Mouse (Mus musculus) natural killer cell, adult 2 months (primary cell): ENCODE results near the gene Ascl3.

ENCODE experiments used
- DNase-seq, 2 experiments: peaks; one replicate each; pipeline ENCODE4 v3.0.0; 2022; ENCODE audit warnings: low spot score in 2 of 2

Gene Ascl3

GRCm38 (mm10) chr7:109710069-109710468, 21.5 kb downstream of the Ascl3 start:
- DNase-seq = no peak

GRCm38 (mm10) chr7:109708961-109709382, 22.6 kb downstream of the Ascl3 start:
- DNase-seq = no peak

GRCm38 (mm10) chr7:109707023-109707785, 24.3 kb downstream of the Ascl3 start:
- peak; percentile 18 to 49 for DNase-seq

- DNase-seq = no peak
These were observed 27.1 kb downstream of the Ascl3 start for GRCm38 (mm10) chr7:109704461-109704860.

GRCm38 (mm10) chr7:109704016-109704377, 27.5 kb downstream of the Ascl3 start:
- DNase-seq = peak in 1 of 2 experiments; percentile 5

- peak; percentile 93 to 96 for DNase-seq
These were observed 28.1 kb downstream of the Ascl3 start, which contains the start of the genes St5 and Akip1 for GRCm38 (mm10) chr7:109703190-109704015. Gene St5 (minus strand): TSS chr7:109703605. Gene Akip1 (plus strand): TSS chr7:109703690.

GRCm38 (mm10) chr7:109702721-109703120, 28.8 kb downstream of the Ascl3 start:
- no peak for DNase-seq

GRCm38 (mm10) chr7:109700213-109700612, 31.3 kb downstream of the Ascl3 start:
- DNase-seq = no peak

- no peak for DNase-seq
These were observed 36.2 kb downstream of the Ascl3 start for GRCm38 (mm10) chr7:109695339-109695726.

- DNase-seq = no peak
These were observed 36.8 kb downstream of the Ascl3 start for GRCm38 (mm10) chr7:109694576-109695338.

GRCm38 (mm10) chr7:109690961-109691360, 40.6 kb downstream of the Ascl3 start:
- DNase-seq = no peak

- no peak for DNase-seq
These were observed 41.4 kb downstream of the Ascl3 start for GRCm38 (mm10) chr7:109690101-109690500.

GRCm38 (mm10) chr7:109686585-109687128, 44.9 kb downstream of the Ascl3 start:
- no peak for DNase-seq

GRCm38 (mm10) chr7:109680879-109681278, 50.6 kb downstream of the Ascl3 start:
- DNase-seq = no peak

- DNase-seq = no peak
These were observed 51.2 kb downstream of the Ascl3 start for GRCm38 (mm10) chr7:109680284-109680683.
